Mouse (Mus musculus): ENCODE measurements around the gene Trpm1.
"Not testable (repeated sequence)": the region's sequence is repeated elsewhere in the genome, so short reads cannot be mapped to it uniquely, and the experiment has no call there.

Gene Trpm1

GRCm38 (mm10) chr7:64153535-64153934, at the start of gene Trpm1:
Gene Trpm1 (plus strand): TSS chr7:64153835.
- no peak for DNase-seq (ENCODE audit: low spot score in 2 of 2)

DNA sequence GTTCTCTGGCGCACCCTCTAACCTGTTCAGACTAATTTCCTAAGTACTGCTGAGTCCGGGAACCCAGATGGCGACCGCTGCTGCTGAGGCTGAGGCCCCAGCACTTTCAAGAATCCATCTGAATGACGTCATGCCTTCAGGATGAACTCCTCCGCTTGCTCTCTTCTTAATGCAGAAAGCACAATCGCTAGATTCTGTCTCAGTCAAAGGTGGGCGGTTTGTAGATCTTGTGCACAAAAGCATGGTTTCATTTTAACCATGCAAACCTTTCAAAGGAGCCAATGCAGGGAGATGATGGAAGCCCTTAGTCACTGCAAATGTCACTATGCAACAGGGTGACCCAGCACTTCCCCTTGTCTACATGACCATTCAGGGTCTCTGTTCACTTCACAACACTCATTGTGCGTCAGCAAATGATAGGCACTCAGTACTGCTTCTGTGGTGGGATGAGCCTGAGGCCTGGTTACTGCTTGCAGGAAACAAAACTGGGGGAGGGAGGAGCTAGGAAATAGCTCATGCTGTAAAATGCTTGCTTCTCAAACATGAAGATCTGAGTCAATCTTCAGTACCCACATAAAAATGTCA, 31.4 kb upstream of the Trpm1 start:
- no peak for DNase-seq (ENCODE audit: low spot score in 2 of 2)

DNA sequence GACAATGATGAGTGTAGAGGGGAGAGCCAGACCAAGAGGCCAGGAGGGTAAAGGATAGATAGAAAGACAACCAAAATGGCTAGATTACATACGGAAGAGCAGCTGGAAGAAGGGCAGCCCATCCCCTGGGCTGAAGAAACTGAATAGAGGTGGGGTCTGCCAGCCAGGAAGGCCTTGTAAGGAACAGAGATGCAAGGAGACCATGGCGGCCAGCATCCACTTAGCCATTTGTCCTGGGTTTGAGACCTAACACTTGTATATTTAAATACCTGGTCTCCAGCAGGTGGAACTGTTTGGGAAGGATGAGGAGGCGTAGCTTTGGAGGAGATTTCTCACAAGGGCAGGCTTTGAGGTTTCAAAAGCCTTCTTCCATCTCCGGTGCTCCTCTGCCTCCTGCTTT, 29.9 kb upstream of the Trpm1 start:
- DNase-seq (ENCODE audit: low spot score in 2 of 2), result no peak

DNA sequence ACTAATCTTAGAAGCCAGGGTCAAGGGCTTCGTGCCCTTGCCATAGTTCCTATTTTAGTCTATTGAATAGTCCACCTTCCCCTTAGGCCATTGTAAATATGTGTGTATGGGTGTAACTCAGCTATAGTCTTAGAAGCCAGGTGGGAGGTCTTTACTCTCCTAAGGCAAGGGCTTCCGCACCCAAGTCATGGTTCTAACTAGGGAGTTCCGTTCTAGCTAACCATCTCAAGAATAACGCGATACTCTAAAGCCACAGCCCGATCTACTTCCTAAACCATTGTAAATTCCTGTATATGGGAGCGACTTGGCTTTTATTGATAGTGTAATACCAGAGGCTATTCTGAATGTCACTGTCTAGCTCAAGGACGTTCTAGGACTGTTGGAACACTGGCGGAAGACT, 27.6 kb upstream of the Trpm1 start:
- not testable (repeated sequence) for DNase-seq (ENCODE audit: low spot score in 2 of 2)

- DNase-seq (ENCODE audit: low spot score in 2 of 2), result no peak
Observed at GRCm38 (mm10) chr7:64139866-64140265, 13.8 kb upstream of the Trpm1 start.

GRCm38 (mm10) chr7:64141301-64142032, 12.2 kb upstream of the Trpm1 start:
- DNase-seq (ENCODE audit: low spot score in 2 of 2), result no peak

DNA sequence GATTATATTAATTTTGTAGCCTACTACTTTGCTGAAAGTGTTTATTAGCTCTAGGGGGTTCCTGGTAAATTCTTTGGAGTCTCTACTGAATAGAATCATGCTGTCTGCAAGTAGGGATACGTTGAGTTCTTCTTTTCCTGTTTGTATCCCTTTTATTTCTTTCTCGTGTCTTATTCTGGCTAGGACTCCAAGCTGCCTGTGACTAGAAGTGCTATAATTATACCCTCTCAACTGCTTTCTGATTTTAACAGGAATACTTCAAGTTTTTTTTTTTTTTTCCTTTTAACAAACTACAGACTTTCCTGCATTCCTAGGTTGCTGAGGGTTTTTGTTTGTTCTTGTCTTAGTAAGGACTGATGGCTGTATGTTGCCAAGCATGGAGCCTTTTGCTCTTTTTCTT, 4.3 kb upstream of the Trpm1 start:
- no peak for DNase-seq (ENCODE audit: low spot score in 2 of 2)

GRCm38 (mm10) chr7:64149747-64150146, 3.9 kb upstream of the Trpm1 start:
- no peak for DNase-seq (ENCODE audit: low spot score in 2 of 2)

- DNase-seq (ENCODE audit: low spot score in 2 of 2), result no peak
Observed at GRCm38 (mm10) chr7:64150436-64151080, 3.1 kb upstream of the Trpm1 start.

DNA sequence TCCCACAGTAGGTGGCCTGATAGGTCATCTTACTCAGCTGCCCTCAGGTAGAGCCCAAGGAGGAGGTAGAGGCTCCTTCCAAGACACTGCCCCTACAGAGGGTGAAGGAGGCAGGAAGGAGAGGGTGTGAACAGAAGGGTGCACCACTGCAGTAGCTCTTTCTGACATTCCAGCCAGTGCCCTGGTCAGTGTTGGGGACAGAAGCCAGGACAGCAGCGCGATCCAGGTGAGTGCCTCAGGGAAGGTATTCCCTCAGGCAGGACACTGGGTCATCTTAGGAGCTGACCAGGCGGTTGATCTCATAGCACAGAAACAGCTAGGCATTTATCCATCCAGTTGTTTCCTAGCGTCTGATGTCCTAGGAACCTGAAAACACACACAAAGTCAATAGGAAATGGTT, 1.6 kb downstream of the Trpm1 start:
- no peak for DNase-seq (ENCODE audit: low spot score in 2 of 2)

DNA sequence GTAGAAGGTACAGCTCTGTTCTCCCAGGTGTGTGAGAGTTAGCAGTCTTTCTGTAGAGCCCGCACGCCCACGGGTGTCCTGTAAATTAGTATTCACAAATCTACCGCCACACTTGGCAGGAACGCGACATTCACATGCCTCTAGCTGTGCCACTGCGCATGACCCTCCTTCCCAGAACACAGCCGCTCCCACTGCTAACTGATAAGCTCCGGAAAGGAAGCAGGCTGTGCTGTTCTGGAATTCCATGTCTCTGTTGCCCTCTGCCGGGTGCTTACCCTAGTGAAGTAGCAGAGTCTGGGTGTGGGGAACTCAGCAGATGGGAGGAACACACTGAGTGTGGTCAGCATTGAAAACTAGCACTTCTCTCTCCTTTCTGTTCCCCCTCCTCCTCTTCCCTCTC, 2.1 kb downstream of the Trpm1 start:
- DNase-seq (ENCODE audit: low spot score in 2 of 2), result peak; percentile 74 to 77

- no peak for DNase-seq (ENCODE audit: low spot score in 2 of 2)
Observed at GRCm38 (mm10) chr7:64156271-64156911, 2.8 kb downstream of the Trpm1 start.

DNA sequence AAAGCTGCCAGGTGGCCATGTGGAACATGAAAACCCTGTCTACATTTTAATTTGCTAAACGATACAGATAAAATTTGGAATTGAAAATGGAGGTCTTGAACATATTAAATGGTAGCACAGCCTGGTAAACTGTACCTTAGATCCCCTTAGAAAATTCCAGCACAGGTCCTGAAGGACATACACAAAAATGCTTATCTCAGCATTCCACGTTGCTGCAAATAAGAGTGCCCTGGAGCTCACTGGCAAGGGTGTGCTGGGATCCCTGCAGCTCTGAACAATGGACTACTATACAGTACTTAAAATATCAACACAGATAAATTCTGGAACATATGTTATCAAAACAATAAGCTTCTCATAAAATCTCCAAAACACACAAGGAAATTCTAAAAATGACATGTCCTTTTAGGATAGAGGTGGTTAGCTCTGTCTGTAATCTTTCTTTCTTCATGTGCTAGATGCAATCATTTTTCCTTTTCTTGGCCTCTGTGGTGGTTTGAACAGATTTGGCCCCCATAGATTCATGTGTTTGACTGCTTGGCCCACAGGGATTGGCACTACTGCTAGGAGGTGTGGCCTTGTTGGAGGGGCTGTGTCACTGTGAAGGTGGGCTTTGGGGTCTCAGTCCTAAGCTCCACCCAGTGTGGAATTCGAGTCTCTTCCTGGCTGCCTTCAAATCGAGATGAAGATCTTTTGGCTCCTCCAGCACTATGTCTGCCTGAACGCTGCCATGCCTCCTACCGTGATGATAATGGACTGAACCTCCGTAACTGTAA, 3.5 kb downstream of the Trpm1 start:
- no peak for DNase-seq (ENCODE audit: low spot score in 2 of 2)

GRCm38 (mm10) chr7:64158281-64159055, 4.8 kb downstream of the Trpm1 start:
- no peak for DNase-seq (ENCODE audit: low spot score in 2 of 2)

DNA sequence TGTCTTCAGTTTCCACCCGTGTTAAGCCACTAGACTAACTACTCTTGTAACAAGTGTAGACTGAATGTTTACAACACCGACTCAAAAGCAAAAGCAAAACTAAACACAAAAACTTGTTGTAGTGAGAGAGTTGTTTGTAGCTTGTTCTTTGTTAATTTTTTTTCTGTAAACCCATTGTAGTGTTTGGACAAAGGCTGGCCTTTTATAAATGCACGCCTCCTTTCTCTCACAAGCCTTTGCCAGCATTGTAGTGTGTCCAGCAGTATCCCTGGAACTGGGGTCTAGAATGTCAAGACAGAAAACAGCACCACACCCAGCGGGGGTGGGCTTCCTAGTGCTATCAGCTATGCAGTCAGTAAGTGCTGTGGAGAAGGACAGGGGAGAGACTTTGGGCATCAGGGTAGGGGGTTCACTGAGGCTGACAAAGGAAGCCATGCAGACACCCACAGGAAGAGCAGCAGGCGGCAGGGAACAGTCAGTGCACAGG, 5.5 kb downstream of the Trpm1 start:
- no peak for DNase-seq (ENCODE audit: low spot score in 2 of 2)

DNA sequence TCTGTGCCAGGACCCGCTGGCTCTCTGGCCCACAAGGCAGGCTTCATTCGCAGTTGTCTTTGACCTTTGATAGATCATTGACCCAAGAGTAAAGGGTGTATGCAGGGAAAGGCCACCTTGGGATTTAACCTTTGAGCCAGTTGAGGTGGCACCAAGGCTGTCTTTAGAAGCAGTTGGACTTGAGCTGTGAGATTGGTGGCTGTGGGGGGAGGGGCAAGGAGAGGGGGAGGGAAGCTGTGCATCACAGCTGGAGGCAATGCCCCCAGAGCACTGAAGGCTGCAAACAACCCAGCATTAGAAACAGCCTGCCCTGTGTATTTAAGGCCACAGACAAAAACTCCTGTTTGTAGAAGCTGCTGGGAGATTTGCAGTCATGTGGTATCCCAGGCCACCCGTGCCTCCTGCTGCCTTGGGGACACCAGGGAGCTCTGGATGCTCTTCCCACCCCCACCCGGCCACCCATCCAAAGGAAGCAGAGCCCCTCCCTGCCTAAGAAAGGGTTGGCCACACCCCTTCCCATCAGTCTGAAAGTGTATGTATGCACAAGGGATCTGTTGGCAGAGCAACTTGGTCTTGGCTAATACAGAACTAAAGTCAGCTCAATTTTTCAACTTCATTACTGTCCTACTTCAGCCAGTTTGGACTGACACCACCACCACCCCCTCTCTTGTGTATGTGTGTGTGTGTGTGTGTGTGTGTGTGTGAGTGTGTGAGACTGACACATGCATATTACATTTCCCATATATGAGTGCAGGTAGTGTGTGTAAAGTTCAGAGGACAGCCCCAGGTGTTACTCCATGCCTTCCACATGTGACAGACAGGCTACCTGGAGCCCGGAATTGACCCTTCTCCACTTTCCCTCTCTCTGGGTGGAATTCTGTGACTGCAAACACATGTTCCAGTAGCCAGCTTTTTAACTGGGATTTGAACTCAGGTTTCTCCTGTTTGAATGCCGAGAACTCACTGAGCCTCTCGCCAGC, 6.3 kb downstream of the Trpm1 start:
- DNase-seq (ENCODE audit: low spot score in 2 of 2), result no peak

DNA sequence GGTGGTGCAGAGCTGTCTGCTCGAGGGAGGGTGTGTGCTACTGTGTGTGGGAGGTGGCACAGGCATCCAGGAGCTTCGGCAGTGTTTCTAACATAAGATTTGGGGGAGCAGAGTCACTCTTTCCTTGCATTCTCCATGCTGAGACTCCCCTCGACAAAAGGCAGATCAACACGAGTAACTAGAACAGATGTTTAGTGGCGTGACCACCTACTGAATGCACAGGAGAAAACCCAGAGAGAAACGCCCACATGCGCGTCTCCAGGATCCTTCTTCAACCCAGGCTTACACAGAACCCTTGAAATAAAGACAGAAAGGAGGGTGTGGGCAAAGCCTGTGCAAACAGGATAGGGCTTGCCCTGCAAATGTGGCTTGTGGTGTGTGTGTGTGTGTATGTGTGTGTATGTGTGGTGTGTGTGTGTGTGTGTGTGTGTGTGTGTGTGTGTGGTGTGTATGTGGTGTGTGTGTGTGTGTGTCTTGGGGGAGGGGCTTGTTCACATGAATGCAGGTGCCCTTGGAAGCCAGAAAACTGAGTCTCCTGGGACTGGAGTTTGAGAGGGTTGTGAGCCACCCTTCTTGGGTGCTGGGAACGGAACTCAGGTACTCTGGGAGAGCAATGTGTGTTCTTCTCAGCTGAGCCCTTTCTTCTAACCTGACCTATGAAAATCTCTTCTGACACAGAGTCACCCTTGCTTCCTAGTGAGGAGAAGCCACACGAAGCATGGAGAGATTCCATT, 7.3 kb downstream of the Trpm1 start:
- peak in 1 of 2 experiments; percentile 43 for DNase-seq (ENCODE audit: low spot score in 2 of 2)

GRCm38 (mm10) chr7:64161990-64162389, 8.4 kb downstream of the Trpm1 start:
- no peak for DNase-seq (ENCODE audit: low spot score in 2 of 2)

DNA sequence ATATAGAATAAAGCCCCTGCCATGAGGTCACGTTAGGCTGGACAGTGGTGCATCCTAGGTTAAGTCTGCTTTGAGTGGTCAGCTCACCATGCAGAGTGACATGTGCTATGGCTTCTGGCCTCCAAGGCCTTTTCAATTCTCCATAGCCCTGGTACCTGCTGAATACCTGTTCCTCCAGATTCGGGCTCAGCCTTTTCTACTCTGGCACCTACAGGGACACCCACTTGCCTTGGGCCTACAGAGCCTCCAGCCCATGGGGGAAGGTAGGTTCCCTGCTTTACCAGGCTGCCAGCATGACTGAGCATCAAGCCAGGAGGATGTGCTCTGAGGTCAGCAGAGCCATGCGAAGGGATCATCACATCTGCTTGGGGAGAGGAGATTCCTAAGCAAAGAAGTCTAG, 9.5 kb downstream of the Trpm1 start:
- no peak for DNase-seq (ENCODE audit: low spot score in 2 of 2)

Measured in frontal cortex, postnatal 25 days (tissue).